Mouse (Mus musculus) CH12F3 (cell line): Measurements from ENCODE around the gene Noto.

Experiments used
- in situ Hi-C: fragments of 300-500 bp; cut with MboI; formaldehyde crosslinking; loops from 2 replicates; pipeline ENCODE4 v1.14.3; 2020; ENCODE audit warnings: low sequenced_read_pairs

Gene Noto

GRCm38 (mm10) chr6:85471962-85472361, 48.3 kb downstream of the Noto start:
- in situ Hi-C loops = no loop called here

GRCm38 (mm10) chr6:85472542-85472941, 48.9 kb downstream of the Noto start:
- in situ Hi-C loops = no loop called here

- in situ Hi-C loops = no loop called here
These were observed 51.9 kb downstream of the Noto start for GRCm38 (mm10) chr6:85475581-85475980.

- in situ Hi-C loops = no loop called here
These were observed 53.8 kb downstream of the Noto start for GRCm38 (mm10) chr6:85477366-85477917.

GRCm38 (mm10) chr6:85478416-85478815, 54.7 kb downstream of the Noto start:
- in situ Hi-C loops = no loop called here
